Mouse (Mus musculus) activated CD4-positive, CD25-positive, alpha-beta regulatory T cell, adult 4 months (primary cell): ENCODE data around the gene Fam3b. TPM values are rescaled to one million over a fixed set of nuclear protein-coding genes. Genes with fewer than 3 reads are reported as not detected.

Source experiments
- ATAC-seq: one replicate; pipeline ENCODE4 v1.8.0; 2017
- polyA plus RNA-seq, 2 experiments: library from polyadenylated mRNA; unstranded; fragments of 100-300 nt; shearing (Covaris generic); gene quantifications; one replicate each; pipeline ENCODE4 v1.2.1; 2017

Gene Fam3b
- polyA plus RNA-seq, 2 experiments from 2014 or later: 1.4 to 1.9 TPM

GRCm38 (mm10) chr16:97478655-97479054, 36.0 kb downstream of the Fam3b start:
- ATAC-seq: peak; percentile 87

- no peak for ATAC-seq
These were observed 38.1 kb downstream of the Fam3b start for GRCm38 (mm10) chr16:97476524-97476923.

GRCm38 (mm10) chr16:97475581-97475980, 39.0 kb downstream of the Fam3b start:
- ATAC-seq: no peak

- ATAC-seq: no peak
These were observed 39.9 kb downstream of the Fam3b start for GRCm38 (mm10) chr16:97474671-97475070.

GRCm38 (mm10) chr16:97467993-97468791, 46.4 kb downstream of the Fam3b start:
- ATAC-seq: peak; percentile 55

- no peak for ATAC-seq
These were observed 47.1 kb downstream of the Fam3b start for GRCm38 (mm10) chr16:97467472-97467871.

GRCm38 (mm10) chr16:97466182-97466957, 48.2 kb downstream of the Fam3b start:
- peak; percentile 19 for ATAC-seq

GRCm38 (mm10) chr16:97462481-97463181, 52.0 kb downstream of the Fam3b start, which contains the start of gene Mx1:
TSS of gene Mx1 (minus strand) at chr16:97462907.
- peak; percentile 82 for ATAC-seq

GRCm38 (mm10) chr16:97461271-97461670, 53.3 kb downstream of the Fam3b start:
- no peak for ATAC-seq

GRCm38 (mm10) chr16:97459831-97460230, 54.8 kb downstream of the Fam3b start:
- ATAC-seq: no peak

- no peak for ATAC-seq
These were observed 67.2 kb downstream of the Fam3b start for GRCm38 (mm10) chr16:97447386-97447785.

- ATAC-seq: peak; percentile 77
These were observed 70.8 kb downstream of the Fam3b start for GRCm38 (mm10) chr16:97443670-97444263.

GRCm38 (mm10) chr16:97441967-97442366, 72.6 kb downstream of the Fam3b start:
- ATAC-seq: no peak

- no peak for ATAC-seq
These were observed 76.4 kb downstream of the Fam3b start for GRCm38 (mm10) chr16:97438191-97438590.

GRCm38 (mm10) chr16:97437448-97438056, 77.1 kb downstream of the Fam3b start:
- ATAC-seq: no peak

- no peak for ATAC-seq
These were observed 80.4 kb downstream of the Fam3b start for GRCm38 (mm10) chr16:97434206-97434605.

GRCm38 (mm10) chr16:97431328-97431727, 83.3 kb downstream of the Fam3b start:
- ATAC-seq: no peak

- ATAC-seq: no peak
These were observed 84.5 kb downstream of the Fam3b start for GRCm38 (mm10) chr16:97430091-97430490.

GRCm38 (mm10) chr16:97428026-97428425, 86.6 kb downstream of the Fam3b start:
- no peak for ATAC-seq

- no peak for ATAC-seq
These were observed 91.0 kb downstream of the Fam3b start for GRCm38 (mm10) chr16:97423627-97424026.

GRCm38 (mm10) chr16:97421671-97422070, 92.9 kb downstream of the Fam3b start:
- ATAC-seq: no peak
